Mouse (Mus musculus): Measurements from ENCODE around the gene Gm20716.

DNA sequence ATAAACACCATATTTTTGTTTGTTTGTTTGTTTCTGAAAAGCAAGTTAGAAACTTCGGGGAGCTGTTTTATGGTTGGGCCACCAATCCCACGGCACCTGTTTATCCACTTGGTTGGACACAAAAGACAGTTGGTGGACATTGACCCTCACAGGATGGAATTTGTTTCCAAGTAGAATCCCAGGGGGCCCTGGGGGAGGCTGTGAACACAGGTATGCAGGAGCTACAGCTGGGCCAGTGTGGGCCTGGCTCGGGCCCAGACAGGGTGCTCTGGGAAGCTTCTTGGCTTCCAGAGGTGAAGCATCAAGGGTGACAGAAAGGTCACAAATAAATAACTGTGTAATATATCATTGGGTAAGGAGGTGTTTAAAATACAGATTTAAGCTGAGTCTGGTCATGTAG lies 26.3 kb upstream of the Gm20716 start:
- TF ChIP-seq POLR2A (IDR thresholded peaks at IDR 0.05; ENCODE audit: borderline replicate concordance, insufficient read depth, low read length) (no peak), CTCF (IDR thresholded peaks at IDR 0.05; ENCODE audit: borderline replicate concordance, insufficient read depth, low read depth, low read length) (no peak)

Data from cerebellum, adult 2 months (tissue).